Mouse (Mus musculus): ENCODE results near the gene Clps.
"Not testable (repeated sequence)": the region's sequence is repeated elsewhere in the genome, so short reads cannot be mapped to it uniquely, and the experiment has no call there.

The Clps gene

GRCm38 (mm10) chr17:28560598-28560997 lies at the start of gene Clps:
Gene Clps, minus strand, starts transcription at chr17:28560766.
- DNase-seq, result no peak

- DNase-seq, result no peak
Observed at GRCm38 (mm10) chr17:28609543-28609942, 49.0 kb upstream of the Clps start.

- DNase-seq, result no peak
Observed at GRCm38 (mm10) chr17:28601557-28602250, 41.1 kb upstream of the Clps start.

GRCm38 (mm10) chr17:28600780-28601179 lies 40.2 kb upstream of the Clps start:
- DNase-seq, result no peak

- DNase-seq, result no peak
Observed at GRCm38 (mm10) chr17:28593965-28594364, 33.4 kb upstream of the Clps start.

GRCm38 (mm10) chr17:28592998-28593397 lies 32.4 kb upstream of the Clps start:
- DNase-seq, result peak; percentile 67

GRCm38 (mm10) chr17:28591476-28591875 lies 30.9 kb upstream of the Clps start:
- DNase-seq, result no peak

- DNase-seq, result no peak
Observed at GRCm38 (mm10) chr17:28590596-28590995, 30.0 kb upstream of the Clps start.

- DNase-seq, result no peak
Observed at GRCm38 (mm10) chr17:28588591-28588990, 28.0 kb upstream of the Clps start.

GRCm38 (mm10) chr17:28586509-28586908 lies 25.9 kb upstream of the Clps start:
- no peak for DNase-seq

GRCm38 (mm10) chr17:28581056-28581455 lies 20.5 kb upstream of the Clps start:
- no peak for DNase-seq

GRCm38 (mm10) chr17:28580396-28580795 lies 19.8 kb upstream of the Clps start:
- DNase-seq, result no peak

GRCm38 (mm10) chr17:28575244-28576125 lies 14.9 kb upstream of the Clps start, which contains the start of gene Lhfpl5:
Gene Lhfpl5, plus strand, starts transcription at chr17:28575641.
- no peak for DNase-seq

GRCm38 (mm10) chr17:28572941-28573340 lies 12.4 kb upstream of the Clps start:
- DNase-seq, result no peak

GRCm38 (mm10) chr17:28572521-28572920 lies 12.0 kb upstream of the Clps start:
- DNase-seq, result no peak

GRCm38 (mm10) chr17:28571868-28572267 lies 11.3 kb upstream of the Clps start:
- DNase-seq, result no peak

- DNase-seq, result no peak
Observed at GRCm38 (mm10) chr17:28567541-28567940, 7.0 kb upstream of the Clps start.

GRCm38 (mm10) chr17:28565181-28565580 lies 4.6 kb upstream of the Clps start:
- DNase-seq, result no peak

- no peak for DNase-seq
Observed at GRCm38 (mm10) chr17:28561613-28562012, 1.0 kb upstream of the Clps start.

GRCm38 (mm10) chr17:28557772-28558171 lies 2.8 kb downstream of the Clps start:
- DNase-seq, result no peak

- DNase-seq, result no peak
Observed at GRCm38 (mm10) chr17:28556635-28557396, 3.8 kb downstream of the Clps start.

- not testable (repeated sequence) for DNase-seq
Observed at GRCm38 (mm10) chr17:28554021-28554420, 6.5 kb downstream of the Clps start.

Data from cerebellum, adult 9-10 months (tissue).